Mouse (Mus musculus): ENCODE results near the gene Ccr1. TPM values are rescaled to one million over a fixed set of nuclear protein-coding genes. Genes with fewer than 3 reads are reported as not detected.
A peak's percentile ranks its signal among the peaks of the same experiment; 100 is the strongest.
"Not testable (repeated sequence)": the region's sequence is repeated elsewhere in the genome, so short reads cannot be mapped to it uniquely, and the experiment has no call there.

Ccr1 gene
- polyA plus RNA-seq, 1 experiment from 2014 or later, result 2.8 TPM

GRCm38 (mm10) chr9:123924035-123924434 lies 44.5 kb downstream of the Ccr1 start:
- 0% methylated on average over 11 of the region's 11 CpGs for WGBS
- TF ChIP-seq CTCF (IDR thresholded peaks at IDR 0.05; ENCODE audit: low read depth), result peak; percentile 65
- H3K4me3 ChIP-seq (replicated peaks; ENCODE audit: low read depth, low read length), result peak overlapping the region; percentile 53
- ATAC-seq (replicated peaks; ENCODE audit: low FRiP score, low read depth), result peak; percentile 37
- H3K4me1 ChIP-seq (replicated peaks; ENCODE audit: insufficient read depth, low read length); H3K36me3 ChIP-seq (ENCODE audit: insufficient read depth, low read length); H3K27me3 ChIP-seq (ENCODE audit: insufficient read depth, low read length); H3K9ac ChIP-seq (ENCODE audit: low read depth, low read length); H3K9me3 ChIP-seq (replicated peaks; ENCODE audit: low read length); H3K27ac ChIP-seq: not testable (repeated sequence)
- DNase-seq (ENCODE audit: low spot score), result peak; percentile 87
- H3K4me2 ChIP-seq (ENCODE audit: low read length), result peak overlapping the region; percentile 86

GRCm38 (mm10) chr9:123923146-123923991 lies 45.1 kb downstream of the Ccr1 start:
- Histone ChIP-seq H3K4me2 (ENCODE audit: low read length) (peak overlapping the region; percentile 86), H3K4me3 (replicated peaks; ENCODE audit: low read depth, low read length) (peak overlapping the region; percentile 13), H3K27ac (no peak overlapping the region; the same call in 1 of the 2 replicates), H3K4me1 (replicated peaks; ENCODE audit: insufficient read depth, low read length) (no peaks in the 10 kb centered on the region), H3K9ac (ENCODE audit: low read depth, low read length) (0 out of 2 replicates have a peak overlapping the region, but pooled peaks have one; percentile 14), H3K9me3 (replicated peaks; ENCODE audit: low read length) (no peaks in the 10 kb centered on the region), H3K27me3 (ENCODE audit: insufficient read depth, low read length) (no peaks in the 10 kb centered on the region), H3K36me3 (ENCODE audit: insufficient read depth, low read length) (no peaks in the 10 kb centered on the region)
- under 1% methylated on average over 51 of the region's 53 CpGs for WGBS
- TF ChIP-seq CTCF (IDR thresholded peaks at IDR 0.05; ENCODE audit: low read depth), result no peak
- DNase-seq (ENCODE audit: low spot score) (peak; percentile 37), ATAC-seq (replicated peaks; ENCODE audit: low FRiP score, low read depth) (peak; percentile 1; the same call in 1 of the 2 replicates)

Other genes with a start within 250 kb of the Ccr1 start
- 0.17 and 0.18 TPM in 2 replicates for gene Cxcr6, start 162.2 kb downstream of the Ccr1 start, polyA plus RNA-seq (2015; fragmentation: Nextera tagmentation; extraction: Ambion mirVana)
- gene Fyco1, start 116.8 kb downstream of the Ccr1 start, polyA plus RNA-seq (2015; fragmentation: Nextera tagmentation; extraction: Ambion mirVana), result 5.3 and 6.0 TPM in 2 replicates
- gene Xcr1, start 106.7 kb downstream of the Ccr1 start, polyA plus RNA-seq (2015; fragmentation: Nextera tagmentation; extraction: Ambion mirVana), result 0.04 and 0.05 TPM in 2 replicates
- not detected in 2 replicates for gene Ccr1l1, start 9.7 kb upstream of the Ccr1 start, polyA plus RNA-seq (2015; fragmentation: Nextera tagmentation; extraction: Ambion mirVana)
- not detected in 2 replicates for gene Ccr3, start 53.3 kb upstream of the Ccr1 start, polyA plus RNA-seq (2015; fragmentation: Nextera tagmentation; extraction: Ambion mirVana)
- gene Ccr2, start 133.3 kb upstream of the Ccr1 start, polyA plus RNA-seq (2015; fragmentation: Nextera tagmentation; extraction: Ambion mirVana), result 1.0 and 1.2 TPM in 2 replicates
- gene Ccr5, start 152.9 kb upstream of the Ccr1 start, polyA plus RNA-seq (2015; fragmentation: Nextera tagmentation; extraction: Ambion mirVana), result 1.0 TPM in 2 replicates